Mouse (Mus musculus): Measurements from ENCODE around the gene Cd209c. TPM values are rescaled to one million over a fixed set of nuclear protein-coding genes. Genes with fewer than 3 reads are reported as not detected.

Gene Cd209c
- polyA plus RNA-seq (2016; fragmentation: Nextera tagmentation; extraction: Ambion mirVana) = 0.26 and 0.55 TPM in 2 replicates

GRCm38 (mm10) chr8:3954646-3955045 lies at the start of gene Cd209c:
Cd209c (minus strand) TSS chr8:3954746.
- Histone ChIP-seq H3K36me3 (no peaks in the 10 kb centered on the region), H3K27ac (no peak within 1 kb of the TSS), H3K9me3 (peaks cover 17% of the 10 kb centered on the region), H3K4me2 (replicated peaks) (no peak within 1 kb of the TSS), H3K27me3 (no peaks in the 10 kb centered on the region), H3K4me3 (no peak within 1 kb of the TSS), H3K4me1 (no peaks in the 10 kb centered on the region), H3K9ac (no peak within 1 kb of the TSS)
- 70% methylated on average over 1 of the region's 1 CpGs for WGBS
- ATAC-seq (ENCODE audit: insufficient number of reproducible peaks, insufficient read depth, low FRiP score, low TSS enrichment) = no peak

- Histone ChIP-seq H3K9ac (no peak overlapping the region), H3K4me1 (no peaks in the 10 kb centered on the region), H3K27ac (no peak overlapping the region), H3K4me2 (replicated peaks) (peak overlapping the region; percentile 28), H3K4me3 (0 out of 2 replicates have a peak overlapping the region, but pooled peaks have one; percentile 1), H3K36me3 (no peaks in the 10 kb centered on the region), H3K27me3 (no peaks in the 10 kb centered on the region), H3K9me3 (0 out of 2 replicates have a peak, but pooled peaks cover 4% of the 10 kb centered on the region)
- WGBS = 32% methylated on average over 42 of the region's 42 CpGs
- ATAC-seq (ENCODE audit: insufficient number of reproducible peaks, insufficient read depth, low FRiP score, low TSS enrichment) = no peak
These were observed 39.7 kb upstream of the Cd209c start for GRCm38 (mm10) chr8:3994219-3994618.

- no peak overlapping the region for H3K4me2 ChIP-seq (replicated peaks)
- peaks cover 17% of the 10 kb centered on the region for H3K9me3 ChIP-seq
- ATAC-seq (ENCODE audit: insufficient number of reproducible peaks, insufficient read depth, low FRiP score, low TSS enrichment) = no peak
- H3K4me3 ChIP-seq = no peak overlapping the region
- WGBS = 82% methylated on average over 1 of the region's 1 CpGs
- H3K36me3 ChIP-seq = no peaks in the 10 kb centered on the region
- no peak overlapping the region for H3K9ac ChIP-seq
- no peak overlapping the region for H3K27ac ChIP-seq
- no peaks in the 10 kb centered on the region for H3K27me3 ChIP-seq
- no peaks in the 10 kb centered on the region for H3K4me1 ChIP-seq
These were observed 1.5 kb upstream of the Cd209c start for GRCm38 (mm10) chr8:3956037-3956436.

- Histone ChIP-seq H3K27ac (no peak overlapping the region), H3K9me3 (peaks cover 22% of the 10 kb centered on the region; the same call in 1 of the 2 replicates), H3K4me2 (replicated peaks) (no peak overlapping the region), H3K4me3 (no peak overlapping the region), H3K4me1 (no peaks in the 10 kb centered on the region), H3K36me3 (no peaks in the 10 kb centered on the region), H3K27me3 (no peaks in the 10 kb centered on the region), H3K9ac (no peak overlapping the region)
- WGBS = 92% methylated on average over 3 of the region's 3 CpGs
- no peak for ATAC-seq (ENCODE audit: insufficient number of reproducible peaks, insufficient read depth, low FRiP score, low TSS enrichment)
These were observed 14.5 kb downstream of the Cd209c start for GRCm38 (mm10) chr8:3940023-3940422.

GRCm38 (mm10) chr8:3926744-3927143 lies 27.8 kb downstream of the Cd209c start, which contains the start of gene Cd209b:
Cd209b (minus strand) TSS chr8:3926844.
- H3K27ac ChIP-seq = no peak within 1 kb of the TSS
- H3K9ac ChIP-seq = no peak within 1 kb of the TSS
- H3K4me3 ChIP-seq = no peak within 1 kb of the TSS
- H3K27me3 ChIP-seq = no peaks in the 10 kb centered on the region
- no peaks in the 10 kb centered on the region for H3K36me3 ChIP-seq
- WGBS = 88% methylated on average over 3 of the region's 3 CpGs
- peaks cover 3% of the 10 kb centered on the region; the same call in 1 of the 2 replicates for H3K9me3 ChIP-seq
- no peaks in the 10 kb centered on the region for H3K4me1 ChIP-seq
- no peak for ATAC-seq (ENCODE audit: insufficient number of reproducible peaks, insufficient read depth, low FRiP score, low TSS enrichment)
- no peak within 1 kb of the TSS for H3K4me2 ChIP-seq (replicated peaks)

Other genes with a start within 250 kb of the Cd209c start
- not detected in 2 replicates for gene Clec4g, start 234.1 kb downstream of the Cd209c start, polyA plus RNA-seq (2016; fragmentation: Nextera tagmentation; extraction: Ambion mirVana)
- gene Cd209a, start 205.8 kb downstream of the Cd209c start, polyA plus RNA-seq (2016; fragmentation: Nextera tagmentation; extraction: Ambion mirVana) = not detected in 2 replicates
- gene Cd209e, start 100.4 kb downstream of the Cd209c start, polyA plus RNA-seq (2016; fragmentation: Nextera tagmentation; extraction: Ambion mirVana) = not detected in 2 replicates
- not detected in 2 replicates for gene Cd209d, start 76.2 kb downstream of the Cd209c start, polyA plus RNA-seq (2016; fragmentation: Nextera tagmentation; extraction: Ambion mirVana)
- gene Cd209b, start 27.9 kb downstream of the Cd209c start, polyA plus RNA-seq (2016; fragmentation: Nextera tagmentation; extraction: Ambion mirVana) = not detected in 2 replicates
- not detected in 2 replicates for gene Cd209f, start 151.1 kb upstream of the Cd209c start, polyA plus RNA-seq (2016; fragmentation: Nextera tagmentation; extraction: Ambion mirVana)
- gene Cd209g, start 179.4 kb upstream of the Cd209c start, polyA plus RNA-seq (2016; fragmentation: Nextera tagmentation; extraction: Ambion mirVana) = not detected in 2 replicates
- 35.6 and 37.3 TPM in 2 replicates for gene Evi5l, start 211.8 kb upstream of the Cd209c start, polyA plus RNA-seq (2016; fragmentation: Nextera tagmentation; extraction: Ambion mirVana)

All from embryonic facial prominence, embryonic 12.5 days (tissue).